Mouse (Mus musculus) embryonic stem cell, embryonic (primary cell): ENCODE data around the gene Tchhl1.

Source experiments
- CTCF ChIA-PET, 4 experiments: fragments of 300-600 bp in 2 of 4; fragments of 350-600 bp in 2 of 4; sonication (Branson Sonifier 250); formaldehyde crosslinking; loops; one replicate each; lab custom pipeline; 2022; ENCODE audit warnings: inconsistent platforms in 2 of 4; lab: Charles Lee
- POLR2A ChIA-PET, 4 experiments: fragments of 300-600 bp in 2 of 4; fragments of 350-600 bp in 2 of 4; sonication (Branson Sonifier 250); formaldehyde crosslinking; loops; one replicate each; lab custom pipeline; 2022; ENCODE audit warnings: antibody characterized with exemption in 4 of 4, inconsistent platforms in 1 of 4; lab: Charles Lee

The Tchhl1 gene

DNA sequence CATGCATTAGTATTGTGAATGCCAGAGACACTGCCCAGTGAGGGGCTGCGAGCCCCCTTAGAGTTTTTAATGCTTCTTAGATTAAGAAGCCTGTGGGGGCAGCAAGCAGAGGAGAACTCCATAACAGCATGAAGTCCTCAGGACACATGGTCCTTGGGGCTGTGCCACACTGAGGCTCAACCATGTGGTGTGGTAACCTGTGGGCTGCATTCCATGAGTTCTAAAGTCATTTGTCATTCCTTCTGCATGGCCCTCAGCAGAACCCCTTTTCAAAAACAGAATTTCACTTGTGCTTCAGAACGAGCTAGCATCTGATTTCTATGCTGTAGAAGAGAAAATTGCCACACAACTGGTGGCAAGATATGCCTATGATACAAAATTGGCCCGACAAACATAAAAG lies 23.6 kb downstream of the Tchhl1 start:
- ChIA-PET POLR2A (no interaction called here), CTCF (interaction anchor here (0.6 to 6.7 kb wide), 8 partner anchors 46 to 585 kb away, joined by 3 to 58 read pairs (median 8); no protein-coding TSS in a partner anchor)

GRCm38 (mm10) chr3:93493992-93494391 lies 25.4 kb downstream of the Tchhl1 start:
- ChIA-PET POLR2A (interaction anchor here in 2 of 4 experiments (1.0 to 1.9 kb wide), 4 partner anchors 26 to 359 kb away, joined by 3 to 5 read pairs (median 4); partner anchors contain the start of gene S100a11 (in 1 of the 2)), CTCF (interaction anchor here (0.6 to 6.7 kb wide), 28 partner anchors 10 to 381 kb away, joined by 3 to 58 read pairs (median 4); partner anchors contain the start of gene S100a11 (in 2 of the 4))

GRCm38 (mm10) chr3:93494774-93495173 lies 26.2 kb downstream of the Tchhl1 start:
- ChIA-PET POLR2A (interaction anchor here in 2 of 4 experiments (1.1 to 1.5 kb wide), 2 partner anchors 134 to 360 kb away, joined by 3 read pairs; no protein-coding TSS in a partner anchor), CTCF (interaction anchor here (0.6 to 6.7 kb wide), 19 partner anchors 11 to 384 kb away, joined by 3 to 58 read pairs (median 5); partner anchors contain the start of gene S100a11 (in 1 of the 4))

DNA sequence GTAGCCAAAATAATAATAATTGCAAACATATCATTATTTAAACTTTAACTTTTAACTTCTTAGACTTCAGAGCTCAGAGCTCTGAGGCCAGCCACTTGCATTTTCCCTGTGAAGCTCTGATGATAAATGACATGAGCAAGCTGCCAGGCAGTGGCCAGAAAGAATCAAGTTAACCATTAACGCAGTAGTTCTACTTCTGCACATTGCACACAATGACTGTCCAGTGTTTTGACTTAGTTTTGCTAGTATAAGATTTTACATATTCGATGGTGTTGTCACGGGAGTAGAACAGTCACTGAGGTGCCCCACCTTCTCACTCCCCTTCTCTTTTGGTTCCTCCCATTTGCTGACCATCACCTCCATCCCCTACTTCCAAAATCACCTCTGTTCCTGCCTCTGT lies 28.6 kb downstream of the Tchhl1 start:
- ChIA-PET CTCF (interaction anchor here in 3 of 4 experiments (1.0 to 6.7 kb wide), 4 partner anchors 12 to 378 kb away, joined by 3 to 58 read pairs (median 4); no protein-coding TSS in a partner anchor), POLR2A (interaction anchor here in 1 of 4 experiments (1.6 kb wide), 1 partner anchor 23 kb away, joined by 3 read pairs; the partner anchor contains the start of gene S100a11)

- POLR2A ChIA-PET, result interaction anchor here in 1 of 4 experiments (0.7 kb wide), 1 partner anchor 90 kb away, joined by 3 read pairs; no protein-coding TSS in a partner anchor
- CTCF ChIA-PET, result no interaction called here
Observed at GRCm38 (mm10) chr3:93499129-93499528, 30.6 kb downstream of the Tchhl1 start.

DNA sequence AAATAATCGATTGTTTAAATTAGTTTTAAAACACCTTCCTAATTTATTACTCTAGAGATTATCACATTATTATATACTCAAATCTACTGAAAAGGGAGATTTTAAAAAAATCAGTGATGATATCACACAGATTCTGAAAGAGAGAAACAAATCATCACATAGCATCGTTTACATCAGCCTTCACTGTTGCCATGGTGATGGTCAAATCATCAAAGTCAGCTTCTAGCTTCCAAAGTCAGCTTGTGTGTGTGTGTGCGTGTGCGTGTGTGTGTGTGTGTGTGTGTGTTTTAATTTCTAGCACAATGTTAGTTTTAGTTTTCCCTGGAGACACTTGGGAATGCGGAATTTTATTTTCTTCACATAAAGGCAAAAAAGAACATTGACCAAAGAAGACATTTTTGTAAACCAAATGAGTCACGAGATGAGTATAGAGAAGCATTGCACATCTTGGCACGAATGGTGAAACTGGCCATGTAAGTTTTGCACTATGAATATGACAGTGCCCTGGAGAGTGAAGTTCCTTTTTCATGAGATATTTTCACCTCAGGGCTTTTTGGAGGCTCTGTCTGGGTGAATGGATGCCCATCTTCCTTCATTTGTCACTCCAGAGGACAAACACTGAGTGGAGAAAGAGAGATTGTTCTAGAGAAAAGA lies 36.1 kb downstream of the Tchhl1 start:
- POLR2A ChIA-PET, result no interaction called here
- CTCF ChIA-PET, result no interaction called here

GRCm38 (mm10) chr3:93505960-93506863 lies 37.7 kb downstream of the Tchhl1 start:
- ChIA-PET CTCF (interaction anchor here in 3 of 4 experiments (0.6 to 1.1 kb wide), 7 partner anchors 12 to 146 kb away, joined by 3 to 6 read pairs (median 3); no protein-coding TSS in a partner anchor), POLR2A (interaction anchor here (0.5 to 2.9 kb wide), 16 partner anchors 9 to 861 kb away, joined by 3 to 31 read pairs (median 3); partner anchors contain the start of gene S100a11 (in 4 of the 4))

- CTCF ChIA-PET, result interaction anchor here in 1 of 4 experiments (0.7 kb wide), 1 partner anchor 56 kb away, joined by 6 read pairs; no protein-coding TSS in a partner anchor
- POLR2A ChIA-PET, result interaction anchor here in 2 of 4 experiments (1.1 to 2.9 kb wide), 5 partner anchors 13 to 91 kb away, joined by 3 to 31 read pairs (median 8); partner anchors contain the start of gene S100a11 (in 2 of the 2)
Observed at GRCm38 (mm10) chr3:93506881-93507325, 38.3 kb downstream of the Tchhl1 start.

DNA sequence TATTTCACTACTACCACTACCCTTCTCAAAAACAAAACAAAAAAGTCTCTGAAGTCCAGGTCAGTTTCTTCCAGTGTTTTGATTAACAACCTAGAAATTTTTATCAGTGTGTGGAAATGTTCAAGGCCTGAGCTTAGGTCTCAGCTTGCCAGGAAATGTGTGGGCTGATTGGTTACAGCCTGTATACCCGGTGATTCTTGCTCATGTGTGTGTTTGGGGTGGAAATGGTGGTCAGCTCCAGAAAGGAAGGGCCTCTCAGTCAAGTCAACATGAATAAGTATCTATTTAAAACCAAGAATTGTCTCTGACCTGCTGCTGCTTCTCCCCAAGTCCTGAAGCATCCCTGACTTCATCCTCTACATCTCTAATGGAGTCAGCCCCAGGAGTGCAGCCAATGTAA lies 40.7 kb downstream of the Tchhl1 start:
- POLR2A ChIA-PET, result interaction anchor here in 2 of 4 experiments (3.0 to 3.5 kb wide), 2 partner anchors 11 kb away, joined by 12 to 23 read pairs; partner anchors contain the start of gene S100a11 (in 2 of the 2)
- CTCF ChIA-PET, result no interaction called here

GRCm38 (mm10) chr3:93511036-93511435 lies 42.5 kb downstream of the Tchhl1 start:
- ChIA-PET POLR2A (interaction anchor here in 2 of 4 experiments (1.1 to 3.5 kb wide), 5 partner anchors 9 to 45 kb away, joined by 3 to 23 read pairs (median 6); partner anchors contain the start of gene S100a11 (in 2 of the 2)), CTCF (interaction anchor here in 2 of 4 experiments (0.6 to 1.0 kb wide), 4 partner anchors 15 to 461 kb away, joined by 3 read pairs; no protein-coding TSS in a partner anchor)

DNA sequence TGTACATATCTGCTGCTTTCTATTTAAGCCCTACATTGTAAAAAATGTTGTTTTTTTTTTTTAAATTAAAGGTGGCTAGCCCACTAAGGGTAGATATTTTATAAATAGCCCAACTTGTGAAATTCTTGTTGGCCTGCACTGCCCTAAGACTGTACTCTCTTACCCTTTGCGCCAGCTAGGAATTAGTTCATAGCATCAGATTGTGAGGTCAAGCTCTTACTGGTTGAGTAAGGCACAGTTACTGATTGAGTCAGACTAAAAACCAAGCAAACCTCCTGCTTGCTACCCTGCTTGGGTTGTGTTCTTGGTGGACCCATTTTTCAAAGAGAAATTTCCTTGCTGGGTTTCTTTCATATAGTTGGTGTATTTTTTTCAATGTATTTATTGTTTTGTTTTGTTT lies 43.2 kb downstream of the Tchhl1 start:
- ChIA-PET CTCF (no interaction called here), POLR2A (interaction anchor here in 3 of 4 experiments (0.7 to 3.5 kb wide), 5 partner anchors 8 to 89 kb away, joined by 3 to 23 read pairs (median 4); partner anchors contain the start of gene S100a11 (in 2 of the 3))

DNA sequence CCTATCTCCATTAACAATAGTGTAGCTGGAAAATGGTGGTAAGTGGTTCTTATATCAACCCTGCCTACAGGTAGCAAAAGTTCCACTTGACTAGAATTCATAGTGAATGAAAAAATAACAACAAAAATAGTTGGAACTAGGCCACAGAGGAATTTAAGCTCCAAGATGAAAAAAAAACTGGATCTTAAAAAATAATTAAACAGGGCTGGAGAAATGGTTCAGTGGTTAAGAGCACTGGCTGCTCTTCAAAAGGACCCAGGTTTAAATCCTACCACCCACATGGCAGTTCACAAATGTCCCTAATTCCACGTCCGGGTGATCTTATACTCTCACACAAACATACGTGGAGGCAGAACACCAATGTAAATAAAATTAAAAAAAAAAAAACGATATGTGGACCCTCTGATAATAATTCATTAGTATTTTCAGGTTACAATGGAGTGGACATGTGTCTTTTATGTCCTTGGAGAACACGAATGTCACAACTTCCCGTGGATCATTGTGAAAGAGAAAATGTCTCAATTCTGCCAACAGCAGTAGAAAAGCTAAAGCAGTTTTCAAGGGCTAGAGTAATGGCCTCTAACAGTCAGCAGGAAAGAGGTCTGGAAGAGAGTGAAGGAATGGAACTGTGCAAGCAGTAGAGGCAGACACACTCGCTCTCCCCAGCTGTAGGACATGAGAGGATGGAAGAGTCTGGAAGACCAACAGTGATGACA lies 44.0 kb downstream of the Tchhl1 start:
- CTCF ChIA-PET, result interaction anchor here in 1 of 4 experiments (1.2 kb wide), 1 partner anchor 35 kb away, joined by 3 read pairs; no protein-coding TSS in a partner anchor
- POLR2A ChIA-PET, result interaction anchor here in 2 of 4 experiments (0.8 to 3.5 kb wide), 4 partner anchors 8 to 88 kb away, joined by 3 to 23 read pairs (median 4); partner anchors contain the start of gene S100a11 (in 1 of the 2)

GRCm38 (mm10) chr3:93514628-93515027 lies 46.1 kb downstream of the Tchhl1 start:
- CTCF ChIA-PET, result no interaction called here
- POLR2A ChIA-PET, result interaction anchor here in 2 of 4 experiments (0.8 to 1.7 kb wide), 3 partner anchors 9 to 83 kb away, joined by 3 to 7 read pairs (median 3); no protein-coding TSS in a partner anchor

- ChIA-PET POLR2A (interaction anchor here in 2 of 4 experiments (0.9 to 1.7 kb wide), 4 partner anchors 9 to 38 kb away, joined by 3 to 6 read pairs (median 4); partner anchors contain the start of gene S100a10 (in 1 of the 2)), CTCF (interaction anchor here in 2 of 4 experiments (0.5 to 0.9 kb wide), 2 partner anchors 30 to 71 kb away, joined by 3 to 4 read pairs; no protein-coding TSS in a partner anchor)
Observed at GRCm38 (mm10) chr3:93517343-93517742, 48.8 kb downstream of the Tchhl1 start.

DNA sequence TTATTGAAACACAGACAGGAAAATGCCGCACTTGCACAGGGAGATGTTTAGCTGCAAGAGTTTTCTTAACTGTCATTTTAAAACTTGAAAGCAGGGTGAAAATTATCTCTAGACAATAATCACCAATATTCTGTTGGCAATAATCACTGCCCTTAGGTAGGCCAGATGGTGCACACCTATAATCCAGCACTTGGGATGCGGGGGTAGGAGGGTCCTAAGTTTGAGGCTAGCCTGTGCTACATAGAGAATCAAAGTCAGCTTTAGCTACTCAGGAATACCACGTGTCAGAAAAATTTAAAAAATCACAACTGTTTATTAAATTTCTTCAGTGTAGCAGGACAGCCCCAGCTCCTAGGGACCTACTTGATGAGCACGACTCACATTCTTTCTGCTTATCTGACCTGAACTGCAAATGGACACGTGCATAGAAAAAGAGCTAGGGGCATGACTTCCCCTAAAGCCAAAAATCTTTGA lies 51.3 kb downstream of the Tchhl1 start:
- ChIA-PET CTCF (interaction anchor here in 2 of 4 experiments (0.6 to 2.1 kb wide), 9 partner anchors 12 to 158 kb away, joined by 3 to 12 read pairs (median 4); no protein-coding TSS in a partner anchor), POLR2A (interaction anchor here (0.5 to 4.3 kb wide), 44 partner anchors 9 to 692 kb away, joined by 3 to 69 read pairs (median 5); partner anchors contain the start of genes S100a10 (in 3 of the 4) and Rptn (in 1 of the 4))
